Mouse (Mus musculus): ENCODE results near the gene Serpinb12. TPM values are rescaled to one million over a fixed set of nuclear protein-coding genes. Genes with fewer than 3 reads are reported as not detected.
"Not testable (repeated sequence)": the region's sequence is repeated elsewhere in the genome, so short reads cannot be mapped to it uniquely, and the experiment has no call there.

Serpinb12 gene
- total RNA-seq (2014; rRNA removed; ENCODE audit: low replicate concordance) (3.4 TPM in 1 of 2 replicates, not detected in the other), polyA plus RNA-seq (2015; fragmentation: Nextera tagmentation; extraction: Ambion mirVana) (0.19 TPM in 1 of 2 replicates, not detected in the other)

DNA sequence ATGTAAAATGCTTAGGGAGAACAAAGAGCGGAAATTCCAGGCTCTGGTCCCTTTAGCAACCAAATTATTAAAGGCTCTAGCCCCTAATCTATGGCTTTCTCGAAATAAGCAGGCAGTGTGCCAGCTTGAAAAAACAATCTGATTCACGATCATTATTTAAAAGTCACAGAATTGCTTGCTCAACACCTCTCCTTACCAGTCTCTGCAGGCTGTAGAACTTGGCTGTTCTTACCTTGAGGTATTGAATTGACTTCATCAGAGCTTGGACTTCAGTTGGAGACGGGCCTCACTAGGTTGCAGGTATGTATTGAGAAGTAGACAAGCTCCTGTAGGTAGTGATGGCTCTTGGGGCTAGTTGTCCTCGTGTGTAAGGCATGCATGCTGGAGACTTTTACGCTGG lies at the start of gene Serpinb12:
TSS of gene Serpinb12 (plus strand) at position 185 of the 400 bp plus-strand sequence.
- ATAC-seq (ENCODE audit: insufficient read depth, low read depth) (no peak), DNase-seq (ENCODE audit: low spot score) (no peak)
- Histone ChIP-seq H3K27ac (ENCODE audit: low read depth) (no peak within 1 kb of the TSS), H3K9ac (replicated peaks; ENCODE audit: low read depth, low read length) (no peak within 1 kb of the TSS), H3K27me3 (ENCODE audit: control insufficient read depth, insufficient read depth, low read length) (no peaks in the 10 kb centered on the region), H3K9me3 (replicated peaks; ENCODE audit: control insufficient read depth, low read length) (no peaks in the 10 kb centered on the region), H3K4me2 (ENCODE audit: low read depth, low read length) (no peak within 1 kb of the TSS), H3K4me3 (ENCODE audit: low read depth, low read length) (no peak within 1 kb of the TSS), H3K36me3 (replicated peaks; ENCODE audit: control insufficient read depth, insufficient read depth, low read length) (no peaks in the 10 kb centered on the region), H3K4me1 (ENCODE audit: control insufficient read depth, insufficient read depth) (no peaks in the 10 kb centered on the region)
- 69% methylated on average over 6 of the region's 6 CpGs for WGBS
- TF ChIP-seq EP300 (IDR thresholded peaks at IDR 0.05; ENCODE audit: low read depth) (no peak), CTCF (IDR thresholded peaks at IDR 0.05; ENCODE audit: low read depth) (no peak)

DNA sequence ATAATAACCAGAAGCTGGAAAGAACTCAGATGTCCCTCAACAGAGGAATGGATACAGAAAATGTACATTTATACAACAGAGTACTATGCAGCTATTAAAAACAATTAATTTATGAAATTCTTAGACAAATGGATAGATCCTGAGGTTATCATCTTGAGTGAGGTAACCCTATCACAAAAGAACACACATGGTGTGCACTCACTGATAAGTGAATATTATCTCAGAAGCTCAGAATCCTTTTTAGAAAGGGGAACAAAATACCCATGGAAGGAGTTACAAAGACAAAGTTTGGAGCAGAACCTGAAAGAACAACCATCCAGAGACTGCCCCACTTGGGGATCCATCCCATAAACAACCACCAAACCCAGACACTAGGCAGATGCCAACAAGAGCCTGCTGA lies 39.1 kb upstream of the Serpinb12 start:
- not testable (repeated sequence) for H3K4me3 ChIP-seq (ENCODE audit: low read depth, low read length); H3K4me1 ChIP-seq (ENCODE audit: control insufficient read depth, insufficient read depth); ATAC-seq (ENCODE audit: insufficient read depth, low read depth); H3K9me3 ChIP-seq (replicated peaks; ENCODE audit: control insufficient read depth, low read length); H3K9ac ChIP-seq (replicated peaks; ENCODE audit: low read depth, low read length); H3K36me3 ChIP-seq (replicated peaks; ENCODE audit: control insufficient read depth, insufficient read depth, low read length); H3K4me2 ChIP-seq (ENCODE audit: low read depth, low read length); H3K27ac ChIP-seq (ENCODE audit: low read depth); H3K27me3 ChIP-seq (ENCODE audit: control insufficient read depth, insufficient read depth, low read length); DNase-seq (ENCODE audit: low spot score)

DNA sequence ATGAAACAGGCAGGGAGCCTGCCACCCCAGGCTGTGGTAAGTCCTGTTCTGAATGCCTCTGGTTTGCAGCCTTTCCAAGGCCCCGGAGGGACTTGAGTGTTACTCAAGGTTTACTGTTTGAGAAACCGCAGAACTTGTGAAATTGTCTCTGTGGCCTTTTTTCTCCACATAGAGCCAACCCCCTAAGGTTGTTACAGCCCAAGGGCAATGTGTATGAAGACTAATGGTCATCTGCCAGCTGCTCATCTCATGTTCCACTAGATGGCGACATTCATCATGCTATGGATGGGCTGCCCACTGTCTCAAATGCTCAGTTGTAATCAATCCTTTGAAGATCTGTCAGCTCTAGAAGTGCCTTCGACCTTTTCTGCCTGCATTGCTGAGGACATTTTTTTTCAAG lies 32.8 kb upstream of the Serpinb12 start:
- TF ChIP-seq CTCF (IDR thresholded peaks at IDR 0.05; ENCODE audit: low read depth) (peak; percentile 73), EP300 (IDR thresholded peaks at IDR 0.05; ENCODE audit: low read depth) (no peak)
- Histone ChIP-seq H3K9ac (replicated peaks; ENCODE audit: low read depth, low read length) (no peak overlapping the region), H3K27ac (ENCODE audit: low read depth) (no peak overlapping the region), H3K4me2 (ENCODE audit: low read depth, low read length) (no peak overlapping the region), H3K4me1 (ENCODE audit: control insufficient read depth, insufficient read depth) (no peaks in the 10 kb centered on the region), H3K36me3 (replicated peaks; ENCODE audit: control insufficient read depth, insufficient read depth, low read length) (no peaks in the 10 kb centered on the region), H3K9me3 (replicated peaks; ENCODE audit: control insufficient read depth, low read length) (no peaks in the 10 kb centered on the region), H3K27me3 (ENCODE audit: control insufficient read depth, insufficient read depth, low read length) (no peaks in the 10 kb centered on the region), H3K4me3 (ENCODE audit: low read depth, low read length) (no peak overlapping the region)
- DNase-seq (ENCODE audit: low spot score) (no peak), ATAC-seq (ENCODE audit: insufficient read depth, low read depth) (no peak; the same call in 1 of the 2 replicates)
- WGBS = 30% methylated on average over 4 of the region's 4 CpGs

DNA sequence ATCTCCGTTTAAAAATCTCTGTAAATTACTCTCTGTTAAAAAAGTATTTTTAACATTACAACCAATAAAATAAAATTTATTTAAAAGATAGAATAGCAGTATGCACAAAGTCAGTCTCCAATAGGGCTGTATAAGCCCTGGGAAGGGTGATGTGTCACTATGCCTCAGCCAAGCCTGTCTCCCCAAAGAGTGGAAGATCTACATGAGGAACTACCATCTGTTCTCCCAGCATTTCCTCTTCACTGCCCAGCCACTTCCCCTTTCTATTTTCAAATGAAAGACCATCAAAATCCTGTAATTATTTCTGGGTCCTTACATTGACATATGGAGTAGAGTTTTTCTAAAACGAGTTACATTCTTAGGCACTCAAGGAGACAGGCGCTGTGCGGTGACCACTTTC lies 2.3 kb upstream of the Serpinb12 start:
- no peak for TF ChIP-seq EP300 (IDR thresholded peaks at IDR 0.05; ENCODE audit: low read depth)
- no peak for TF ChIP-seq CTCF (IDR thresholded peaks at IDR 0.05; ENCODE audit: low read depth)
- H3K4me1 ChIP-seq (ENCODE audit: control insufficient read depth, insufficient read depth) = no peaks in the 10 kb centered on the region
- no peaks in the 10 kb centered on the region for H3K36me3 ChIP-seq (replicated peaks; ENCODE audit: control insufficient read depth, insufficient read depth, low read length)
- H3K9me3 ChIP-seq (replicated peaks; ENCODE audit: control insufficient read depth, low read length) = no peaks in the 10 kb centered on the region
- no peak overlapping the region for H3K9ac ChIP-seq (replicated peaks; ENCODE audit: low read depth, low read length)
- H3K4me2 ChIP-seq (ENCODE audit: low read depth, low read length) = no peak overlapping the region
- WGBS = 67% methylated on average over 4 of the region's 4 CpGs
- ATAC-seq (ENCODE audit: insufficient read depth, low read depth) = no peak
- no peaks in the 10 kb centered on the region for H3K27me3 ChIP-seq (ENCODE audit: control insufficient read depth, insufficient read depth, low read length)
- no peak overlapping the region for H3K27ac ChIP-seq (ENCODE audit: low read depth)
- no peak for DNase-seq (ENCODE audit: low spot score)
- no peak overlapping the region for H3K4me3 ChIP-seq (ENCODE audit: low read depth, low read length)

DNA sequence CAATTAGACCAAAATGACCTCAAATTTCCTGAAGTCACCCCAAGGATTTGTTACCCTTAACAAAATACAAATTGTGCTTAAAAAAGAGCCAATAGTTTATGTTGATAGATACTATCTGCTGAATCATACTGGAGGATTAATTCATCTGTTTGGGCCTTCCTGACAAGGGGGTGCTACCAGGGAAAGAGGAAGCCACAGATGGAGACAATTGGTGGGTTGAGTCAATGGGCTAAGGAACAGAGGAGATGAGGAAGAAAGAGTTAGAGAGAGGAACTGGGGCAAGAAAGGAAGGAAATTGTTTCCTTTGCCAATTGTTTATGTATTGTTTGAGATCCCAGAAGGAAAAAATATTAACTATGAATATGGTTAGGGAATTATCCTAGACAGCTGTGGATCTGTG lies 591 bp upstream of the Serpinb12 start:
- Histone ChIP-seq H3K4me2 (ENCODE audit: low read depth, low read length) (no peak overlapping the region), H3K9ac (replicated peaks; ENCODE audit: low read depth, low read length) (no peak overlapping the region)
- no peak for DNase-seq (ENCODE audit: low spot score)

DNA sequence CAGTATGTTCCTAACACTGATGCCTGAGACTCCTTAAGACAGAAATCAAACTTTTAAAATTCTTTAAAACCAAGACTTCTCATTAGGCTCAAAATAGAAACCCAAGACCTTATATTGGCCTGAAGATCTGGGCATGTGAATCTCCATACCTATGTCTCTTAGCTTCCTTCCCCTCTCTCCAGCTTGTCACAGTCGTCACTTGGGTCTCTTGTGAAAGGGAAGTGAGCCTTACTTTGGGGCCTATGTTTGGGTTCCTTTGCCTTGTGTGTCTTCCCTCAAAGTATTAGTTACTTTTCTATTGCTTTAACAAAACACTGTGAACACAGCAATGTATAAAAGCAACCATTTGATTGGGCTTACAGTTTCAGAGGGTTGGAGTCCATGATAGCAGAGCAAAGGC lies 13.0 kb downstream of the Serpinb12 start:
- 50% methylated on average over 1 of the region's 1 CpGs for WGBS
- Histone ChIP-seq H3K27ac (ENCODE audit: low read depth) (no peak overlapping the region), H3K4me3 (ENCODE audit: low read depth, low read length) (no peak overlapping the region), H3K36me3 (replicated peaks; ENCODE audit: control insufficient read depth, insufficient read depth, low read length) (no peaks in the 10 kb centered on the region), H3K9me3 (replicated peaks; ENCODE audit: control insufficient read depth, low read length) (no peaks in the 10 kb centered on the region), H3K27me3 (ENCODE audit: control insufficient read depth, insufficient read depth, low read length) (no peaks in the 10 kb centered on the region), H3K4me1 (ENCODE audit: control insufficient read depth, insufficient read depth) (no peaks in the 10 kb centered on the region), H3K4me2 (ENCODE audit: low read depth, low read length) (no peak overlapping the region), H3K9ac (replicated peaks; ENCODE audit: low read depth, low read length) (no peak overlapping the region)
- TF ChIP-seq CTCF (IDR thresholded peaks at IDR 0.05; ENCODE audit: low read depth) = no peak
- TF ChIP-seq EP300 (IDR thresholded peaks at IDR 0.05; ENCODE audit: low read depth) = no peak
- ATAC-seq (ENCODE audit: insufficient read depth, low read depth) (no peak), DNase-seq (ENCODE audit: low spot score) (no peak)

More for the DNA sequence above, 591 bp upstream of the Serpinb12 start:
- ATAC-seq (ENCODE audit: insufficient read depth, low read depth) = no peak
- Histone ChIP-seq H3K4me3 (ENCODE audit: low read depth, low read length) (no peak overlapping the region), H3K9me3 (replicated peaks; ENCODE audit: control insufficient read depth, low read length) (no peaks in the 10 kb centered on the region), H3K36me3 (replicated peaks; ENCODE audit: control insufficient read depth, insufficient read depth, low read length) (no peaks in the 10 kb centered on the region), H3K27me3 (ENCODE audit: control insufficient read depth, insufficient read depth, low read length) (no peaks in the 10 kb centered on the region), H3K4me1 (ENCODE audit: control insufficient read depth, insufficient read depth) (no peaks in the 10 kb centered on the region), H3K27ac (ENCODE audit: low read depth) (no peak overlapping the region)
- TF ChIP-seq CTCF (IDR thresholded peaks at IDR 0.05; ENCODE audit: low read depth) = no peak
- TF ChIP-seq EP300 (IDR thresholded peaks at IDR 0.05; ENCODE audit: low read depth) = no peak

Measured in heart, postnatal 0 days (tissue).